Mouse (Mus musculus): ENCODE results near the gene Hacd2. TPM values are rescaled to one million over a fixed set of nuclear protein-coding genes. Genes with fewer than 3 reads are reported as not detected.

Gene Hacd2
- polyA plus RNA-seq, 1 experiment = 87.6 TPM

- Histone ChIP-seq H3K9ac (ENCODE audit: low read depth, poor library complexity, severe bottlenecking) (no peak overlapping the region), H3K36me3 (ENCODE audit: control insufficient read depth, insufficient read depth, low read length, poor library complexity, severe bottlenecking) (no peaks in the 10 kb centered on the region), H3K4me3 (ENCODE audit: low read depth, low read length) (no peak overlapping the region), H3K9me3 (replicated peaks; ENCODE audit: control insufficient read depth, insufficient read depth, low read length, poor library complexity, severe bottlenecking) (no peaks in the 10 kb centered on the region), H3K4me1 (ENCODE audit: control insufficient read depth, insufficient read depth, low read length) (no peaks in the 10 kb centered on the region), H3K27me3 (ENCODE audit: control insufficient read depth, insufficient read depth, low read length, poor library complexity, severe bottlenecking) (no peaks in the 10 kb centered on the region), H3K27ac (ENCODE audit: insufficient read depth, low read length) (no peak overlapping the region)
- TF ChIP-seq POLR2A (IDR thresholded peaks at IDR 0.05; ENCODE audit: insufficient read depth, low read length) (no peak), CTCF (IDR thresholded peaks at IDR 0.05; ENCODE audit: low read depth, low read length) (no peak), EP300 (IDR thresholded peaks at IDR 0.05; ENCODE audit: insufficient read depth, low read depth, low read length) (no peak)
Observed at GRCm38 (mm10) chr16:34993694-34994330, 28.4 kb upstream of the Hacd2 start.

DNA sequence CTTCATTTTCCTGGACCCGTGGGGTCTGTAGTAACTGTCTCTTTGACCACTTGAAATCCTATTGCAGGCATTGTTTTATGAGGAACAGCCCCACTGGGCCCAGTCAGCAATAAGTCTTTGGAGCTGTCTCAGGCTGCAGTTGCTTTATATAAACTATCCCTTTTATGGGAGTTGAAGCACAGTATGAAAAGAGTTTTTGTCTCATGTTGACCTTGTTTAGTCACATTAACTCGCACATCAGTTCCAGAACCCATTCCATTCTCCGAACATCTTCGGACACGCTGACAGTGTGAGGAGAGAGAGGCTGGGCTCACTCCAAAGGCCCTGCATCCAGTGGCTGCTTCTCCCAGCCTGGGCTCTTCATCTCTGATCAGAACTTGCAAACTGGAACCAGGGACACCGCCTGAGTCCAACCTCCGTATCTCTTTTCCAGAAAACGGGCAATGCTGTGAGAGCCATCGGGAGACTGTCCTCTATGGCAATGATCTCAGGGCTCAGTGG is 27.5 kb upstream of the Hacd2 start:
- TF ChIP-seq EP300 (IDR thresholded peaks at IDR 0.05; ENCODE audit: insufficient read depth, low read depth, low read length) (no peak), CTCF (IDR thresholded peaks at IDR 0.05; ENCODE audit: low read depth, low read length) (no peak), POLR2A (IDR thresholded peaks at IDR 0.05; ENCODE audit: insufficient read depth, low read length) (no peak)
- Histone ChIP-seq H3K4me3 (ENCODE audit: low read depth, low read length) (no peak overlapping the region), H3K27ac (ENCODE audit: insufficient read depth, low read length) (no peak overlapping the region), H3K27me3 (ENCODE audit: control insufficient read depth, insufficient read depth, low read length, poor library complexity, severe bottlenecking) (no peaks in the 10 kb centered on the region), H3K4me1 (ENCODE audit: control insufficient read depth, insufficient read depth, low read length) (no peaks in the 10 kb centered on the region), H3K36me3 (ENCODE audit: control insufficient read depth, insufficient read depth, low read length, poor library complexity, severe bottlenecking) (no peaks in the 10 kb centered on the region), H3K9me3 (replicated peaks; ENCODE audit: control insufficient read depth, insufficient read depth, low read length, poor library complexity, severe bottlenecking) (no peaks in the 10 kb centered on the region), H3K9ac (ENCODE audit: low read depth, poor library complexity, severe bottlenecking) (no peak overlapping the region)

- Histone ChIP-seq H3K4me3 (ENCODE audit: low read depth, low read length) (no peak overlapping the region), H3K27ac (ENCODE audit: insufficient read depth, low read length) (no peak overlapping the region), H3K4me1 (ENCODE audit: control insufficient read depth, insufficient read depth, low read length) (no peaks in the 10 kb centered on the region), H3K9ac (ENCODE audit: low read depth, poor library complexity, severe bottlenecking) (no peak overlapping the region), H3K27me3 (ENCODE audit: control insufficient read depth, insufficient read depth, low read length, poor library complexity, severe bottlenecking) (no peaks in the 10 kb centered on the region), H3K9me3 (replicated peaks; ENCODE audit: control insufficient read depth, insufficient read depth, low read length, poor library complexity, severe bottlenecking) (no peaks in the 10 kb centered on the region), H3K36me3 (ENCODE audit: control insufficient read depth, insufficient read depth, low read length, poor library complexity, severe bottlenecking) (no peaks in the 10 kb centered on the region)
- no peak for TF ChIP-seq EP300 (IDR thresholded peaks at IDR 0.05; ENCODE audit: insufficient read depth, low read depth, low read length)
- TF ChIP-seq CTCF (IDR thresholded peaks at IDR 0.05; ENCODE audit: low read depth, low read length) = no peak
- TF ChIP-seq POLR2A (IDR thresholded peaks at IDR 0.05; ENCODE audit: insufficient read depth, low read length) = no peak
Observed at GRCm38 (mm10) chr16:34996133-34996532, 26.1 kb upstream of the Hacd2 start.

GRCm38 (mm10) chr16:34997052-34997451 is 25.2 kb upstream of the Hacd2 start:
- Histone ChIP-seq H3K9me3 (replicated peaks; ENCODE audit: control insufficient read depth, insufficient read depth, low read length, poor library complexity, severe bottlenecking) (no peaks in the 10 kb centered on the region), H3K4me1 (ENCODE audit: control insufficient read depth, insufficient read depth, low read length) (no peaks in the 10 kb centered on the region), H3K36me3 (ENCODE audit: control insufficient read depth, insufficient read depth, low read length, poor library complexity, severe bottlenecking) (no peaks in the 10 kb centered on the region), H3K27ac (ENCODE audit: insufficient read depth, low read length) (no peak overlapping the region), H3K4me3 (ENCODE audit: low read depth, low read length) (no peak overlapping the region), H3K9ac (ENCODE audit: low read depth, poor library complexity, severe bottlenecking) (no peak overlapping the region), H3K27me3 (ENCODE audit: control insufficient read depth, insufficient read depth, low read length, poor library complexity, severe bottlenecking) (no peaks in the 10 kb centered on the region)
- TF ChIP-seq CTCF (IDR thresholded peaks at IDR 0.05; ENCODE audit: low read depth, low read length) (no peak), EP300 (IDR thresholded peaks at IDR 0.05; ENCODE audit: insufficient read depth, low read depth, low read length) (no peak), POLR2A (IDR thresholded peaks at IDR 0.05; ENCODE audit: insufficient read depth, low read length) (no peak)

GRCm38 (mm10) chr16:34997576-34997975 is 24.7 kb upstream of the Hacd2 start:
- no peaks in the 10 kb centered on the region for H3K36me3 ChIP-seq (ENCODE audit: control insufficient read depth, insufficient read depth, low read length, poor library complexity, severe bottlenecking)
- H3K9ac ChIP-seq (ENCODE audit: low read depth, poor library complexity, severe bottlenecking) = no peak overlapping the region
- H3K4me3 ChIP-seq (ENCODE audit: low read depth, low read length) = no peak overlapping the region
- no peak overlapping the region for H3K27ac ChIP-seq (ENCODE audit: insufficient read depth, low read length)
- no peaks in the 10 kb centered on the region for H3K27me3 ChIP-seq (ENCODE audit: control insufficient read depth, insufficient read depth, low read length, poor library complexity, severe bottlenecking)
- TF ChIP-seq CTCF (IDR thresholded peaks at IDR 0.05; ENCODE audit: low read depth, low read length) = no peak
- no peaks in the 10 kb centered on the region for H3K4me1 ChIP-seq (ENCODE audit: control insufficient read depth, insufficient read depth, low read length)
- H3K9me3 ChIP-seq (replicated peaks; ENCODE audit: control insufficient read depth, insufficient read depth, low read length, poor library complexity, severe bottlenecking) = no peaks in the 10 kb centered on the region

GRCm38 (mm10) chr16:34999016-34999415 is 23.2 kb upstream of the Hacd2 start:
- Histone ChIP-seq H3K4me3 (ENCODE audit: low read depth, low read length) (no peak overlapping the region), H3K4me1 (ENCODE audit: control insufficient read depth, insufficient read depth, low read length) (no peaks in the 10 kb centered on the region), H3K36me3 (ENCODE audit: control insufficient read depth, insufficient read depth, low read length, poor library complexity, severe bottlenecking) (no peaks in the 10 kb centered on the region), H3K27me3 (ENCODE audit: control insufficient read depth, insufficient read depth, low read length, poor library complexity, severe bottlenecking) (no peaks in the 10 kb centered on the region), H3K9me3 (replicated peaks; ENCODE audit: control insufficient read depth, insufficient read depth, low read length, poor library complexity, severe bottlenecking) (no peaks in the 10 kb centered on the region), H3K9ac (ENCODE audit: low read depth, poor library complexity, severe bottlenecking) (no peak overlapping the region), H3K27ac (ENCODE audit: insufficient read depth, low read length) (no peak overlapping the region)
- TF ChIP-seq POLR2A (IDR thresholded peaks at IDR 0.05; ENCODE audit: insufficient read depth, low read length) = no peak
- no peak for TF ChIP-seq CTCF (IDR thresholded peaks at IDR 0.05; ENCODE audit: low read depth, low read length)

All from ES-Bruce4 (cell line).